Mouse (Mus musculus) myocyte (in vitro differentiated cells): Measurements from ENCODE around the gene Vps37b.

Source experiments
- MAX ChIP-seq: IDR thresholded peaks from one replicate; pipeline ENCODE4 v1.6.1; 2011; ENCODE audit warnings: low read depth, mild to moderate bottlenecking, control low read depth
- MYOG ChIP-seq, 3 experiments: IDR thresholded peaks; one replicate each; pipeline ENCODE4 v1.6.1; 2011; ENCODE audit warnings: control low read depth in 2 of 3, low read depth in 2 of 3, mild to moderate bottlenecking in 2 of 3; ENCODE audit not compliant: insufficient read length in 2 of 3, control insufficient read depth in 1 of 3, insufficient read depth in 1 of 3
- POLR2A ChIP-seq: IDR thresholded peaks from one replicate; pipeline ENCODE4 v1.6.1; 2011; ENCODE audit warnings: low read depth, mild to moderate bottlenecking, control low read depth, moderate library complexity; ENCODE audit not compliant: insufficient read length
- TCF12 ChIP-seq: IDR thresholded peaks from one replicate; pipeline ENCODE4 v1.6.1; 2011; ENCODE audit warnings: mild to moderate bottlenecking, control low read depth; ENCODE audit not compliant: poor library complexity, insufficient read depth, severe bottlenecking
- TCF3 ChIP-seq: IDR thresholded peaks from one replicate; pipeline ENCODE4 v1.6.1; 2011; ENCODE audit warnings: low read depth, control low read depth; ENCODE audit not compliant: insufficient read length
- USF1 ChIP-seq: IDR thresholded peaks from one replicate; pipeline ENCODE4 v1.6.1; 2011; ENCODE audit warnings: low read depth, mild to moderate bottlenecking, control low read depth, moderate library complexity

GRCm38 (mm10) chr5:123959018-123959417, 73.1 kb downstream of the Vps37b start:
- no peak for TF ChIP-seq MYOG (IDR thresholded peaks at IDR 0.05; ENCODE audit: control insufficient read depth in 1 of 3, insufficient read depth in 1 of 3, insufficient read length in 2 of 3, low read depth in 2 of 3)
- TF ChIP-seq USF1 = no peak
- TF ChIP-seq TCF12 = no peak
- no peak for TF ChIP-seq TCF3
- TF ChIP-seq POLR2A = no peak
- TF ChIP-seq MAX = no peak
